Mouse (Mus musculus): ENCODE results near the gene Npc1l1. TPM values are rescaled to one million over a fixed set of nuclear protein-coding genes. Genes with fewer than 3 reads are reported as not detected.
A peak's percentile ranks its signal among the peaks of the same experiment; 100 is the strongest.

The Npc1l1 gene
- polyA plus RNA-seq, 1 experiment from 2014 or later = 0.08 TPM

GRCm38 (mm10) chr11:6252824-6253223 lies 22.9 kb upstream of the Npc1l1 start:
- no peak overlapping the region for H3K4me3 ChIP-seq
- H3K27me3 ChIP-seq = no peaks in the 10 kb centered on the region
- ATAC-seq (ENCODE audit: insufficient number of reproducible peaks, insufficient read depth, low FRiP score, low TSS enrichment) = no peak
- no peaks in the 10 kb centered on the region for H3K4me1 ChIP-seq
- peaks cover 6% of the 10 kb centered on the region for H3K36me3 ChIP-seq
- no peak overlapping the region for H3K27ac ChIP-seq
- H3K9me3 ChIP-seq = no peaks in the 10 kb centered on the region
- no peak overlapping the region for H3K9ac ChIP-seq
- WGBS = 88% methylated on average over 4 of the region's 4 CpGs
- H3K4me2 ChIP-seq (replicated peaks) = no peak overlapping the region

- ATAC-seq (ENCODE audit: insufficient number of reproducible peaks, insufficient read depth, low FRiP score, low TSS enrichment) = no peak
- WGBS = 87% methylated on average over 5 of the region's 5 CpGs
Measured at GRCm38 (mm10) chr11:6252248-6252647, 22.3 kb upstream of the Npc1l1 start.

GRCm38 (mm10) chr11:6244707-6245106 lies 14.8 kb upstream of the Npc1l1 start:
- Histone ChIP-seq H3K4me2 (replicated peaks) (no peak overlapping the region), H3K4me1 (no peaks in the 10 kb centered on the region), H3K9me3 (no peaks in the 10 kb centered on the region), H3K4me3 (no peak overlapping the region), H3K9ac (no peak overlapping the region), H3K36me3 (no peaks in the 10 kb centered on the region), H3K27me3 (no peaks in the 10 kb centered on the region), H3K27ac (no peak overlapping the region)
- WGBS = 49% methylated on average over 19 of the region's 19 CpGs
- no peak for ATAC-seq (ENCODE audit: insufficient number of reproducible peaks, insufficient read depth, low FRiP score, low TSS enrichment)

More at GRCm38 (mm10) chr11:6252248-6252647, 22.3 kb upstream of the Npc1l1 start:
- H3K4me1 ChIP-seq = no peaks in the 10 kb centered on the region
- no peaks in the 10 kb centered on the region for H3K9me3 ChIP-seq
- H3K4me3 ChIP-seq = no peak overlapping the region
- no peak overlapping the region for H3K27ac ChIP-seq
- no peaks in the 10 kb centered on the region for H3K27me3 ChIP-seq
- H3K36me3 ChIP-seq = peaks cover under 1% of the 10 kb centered on the region; the same call in 1 of the 2 replicates
- H3K4me2 ChIP-seq (replicated peaks) = no peak overlapping the region
- no peak overlapping the region for H3K9ac ChIP-seq

GRCm38 (mm10) chr11:6233025-6233424 lies 3.1 kb upstream of the Npc1l1 start:
- Histone ChIP-seq H3K36me3 (no peaks in the 10 kb centered on the region), H3K27me3 (no peaks in the 10 kb centered on the region), H3K9ac (no peak overlapping the region), H3K27ac (no peak overlapping the region), H3K4me2 (replicated peaks) (no peak overlapping the region), H3K4me3 (no peak overlapping the region), H3K4me1 (no peaks in the 10 kb centered on the region), H3K9me3 (0 out of 2 replicates have a peak, but pooled peaks cover 3% of the 10 kb centered on the region)
- ATAC-seq (ENCODE audit: insufficient number of reproducible peaks, insufficient read depth, low FRiP score, low TSS enrichment) = no peak
- WGBS = 81% methylated on average over 4 of the region's 4 CpGs

DNA sequence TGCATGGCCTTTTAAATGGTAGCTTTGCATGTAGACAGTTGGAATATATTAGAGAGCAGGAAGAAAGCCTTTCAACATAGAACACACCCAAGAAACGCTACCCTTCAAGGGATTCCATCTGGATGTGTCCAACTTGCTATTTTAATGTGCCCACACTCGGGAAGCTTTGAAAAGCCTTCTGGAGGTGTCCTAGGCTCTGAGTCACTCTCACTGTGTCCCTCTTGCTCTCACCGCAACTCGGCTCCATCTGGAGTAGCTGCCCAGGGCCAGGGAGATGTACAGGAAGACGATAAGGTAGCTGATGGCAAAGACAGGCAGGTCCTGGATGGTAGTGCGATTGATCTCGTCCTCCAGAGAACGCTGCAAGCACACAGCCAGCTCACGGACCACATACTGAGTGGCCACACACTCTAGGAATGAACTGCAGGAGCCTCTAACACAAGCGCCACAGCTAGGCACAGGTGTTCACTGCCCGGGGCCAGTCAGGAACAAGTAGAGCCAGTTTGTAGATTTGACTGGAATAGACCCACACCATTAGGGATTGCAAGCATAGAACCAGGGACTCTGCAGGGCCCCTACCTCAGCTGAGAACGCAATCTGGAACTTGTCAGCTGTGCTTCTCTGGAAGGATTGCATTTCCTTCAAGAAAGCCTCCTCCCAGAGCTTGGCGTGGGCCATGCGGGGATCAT lies 5.3 kb downstream of the Npc1l1 start:
- Histone ChIP-seq H3K4me2 (replicated peaks) (no peak overlapping the region), H3K4me1 (no peaks in the 10 kb centered on the region), H3K9me3 (no peaks in the 10 kb centered on the region), H3K36me3 (no peaks in the 10 kb centered on the region), H3K27me3 (no peaks in the 10 kb centered on the region), H3K27ac (no peak overlapping the region), H3K4me3 (no peak overlapping the region), H3K9ac (no peak overlapping the region)
- no peak for ATAC-seq (ENCODE audit: insufficient number of reproducible peaks, insufficient read depth, low FRiP score, low TSS enrichment)
- 78% methylated on average over 14 of the region's 14 CpGs for WGBS

GRCm38 (mm10) chr11:6222187-6222586 lies 7.8 kb downstream of the Npc1l1 start:
- Histone ChIP-seq H3K4me3 (no peak overlapping the region), H3K9ac (no peak overlapping the region), H3K4me1 (no peaks in the 10 kb centered on the region), H3K27ac (no peak overlapping the region), H3K9me3 (no peaks in the 10 kb centered on the region), H3K4me2 (replicated peaks) (no peak overlapping the region), H3K27me3 (no peaks in the 10 kb centered on the region), H3K36me3 (no peaks in the 10 kb centered on the region)
- WGBS = 90% methylated on average over 10 of the region's 10 CpGs
- ATAC-seq (ENCODE audit: insufficient number of reproducible peaks, insufficient read depth, low FRiP score, low TSS enrichment) = no peak

DNA sequence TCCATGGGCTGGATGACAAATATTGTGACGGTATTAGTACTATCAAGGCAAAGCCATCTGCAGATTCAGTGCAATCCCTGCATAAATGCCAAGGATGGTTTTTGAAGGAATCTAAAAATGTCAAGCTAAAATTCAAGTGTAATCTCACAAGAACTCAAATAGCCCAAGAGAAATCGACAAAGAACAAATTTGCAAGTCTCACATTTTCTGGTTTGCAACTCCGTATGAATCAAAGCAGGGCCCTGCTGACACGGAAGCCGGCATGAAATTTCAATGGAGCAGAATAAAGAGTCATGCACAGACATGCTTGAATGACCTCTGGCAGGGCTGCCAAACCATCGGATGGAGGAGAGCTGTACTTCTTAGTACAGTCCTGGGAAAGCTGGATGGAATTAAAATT lies 10.0 kb downstream of the Npc1l1 start:
- H3K4me3 ChIP-seq = no peak overlapping the region
- H3K27ac ChIP-seq = no peak overlapping the region
- no peak overlapping the region for H3K9ac ChIP-seq
- H3K27me3 ChIP-seq = no peaks in the 10 kb centered on the region
- 84% methylated on average over 6 of the region's 6 CpGs for WGBS
- no peak for ATAC-seq (ENCODE audit: insufficient number of reproducible peaks, insufficient read depth, low FRiP score, low TSS enrichment)
- no peaks in the 10 kb centered on the region for H3K9me3 ChIP-seq
- H3K4me2 ChIP-seq (replicated peaks) = no peak overlapping the region
- H3K4me1 ChIP-seq = no peaks in the 10 kb centered on the region
- H3K36me3 ChIP-seq = no peaks in the 10 kb centered on the region

DNA sequence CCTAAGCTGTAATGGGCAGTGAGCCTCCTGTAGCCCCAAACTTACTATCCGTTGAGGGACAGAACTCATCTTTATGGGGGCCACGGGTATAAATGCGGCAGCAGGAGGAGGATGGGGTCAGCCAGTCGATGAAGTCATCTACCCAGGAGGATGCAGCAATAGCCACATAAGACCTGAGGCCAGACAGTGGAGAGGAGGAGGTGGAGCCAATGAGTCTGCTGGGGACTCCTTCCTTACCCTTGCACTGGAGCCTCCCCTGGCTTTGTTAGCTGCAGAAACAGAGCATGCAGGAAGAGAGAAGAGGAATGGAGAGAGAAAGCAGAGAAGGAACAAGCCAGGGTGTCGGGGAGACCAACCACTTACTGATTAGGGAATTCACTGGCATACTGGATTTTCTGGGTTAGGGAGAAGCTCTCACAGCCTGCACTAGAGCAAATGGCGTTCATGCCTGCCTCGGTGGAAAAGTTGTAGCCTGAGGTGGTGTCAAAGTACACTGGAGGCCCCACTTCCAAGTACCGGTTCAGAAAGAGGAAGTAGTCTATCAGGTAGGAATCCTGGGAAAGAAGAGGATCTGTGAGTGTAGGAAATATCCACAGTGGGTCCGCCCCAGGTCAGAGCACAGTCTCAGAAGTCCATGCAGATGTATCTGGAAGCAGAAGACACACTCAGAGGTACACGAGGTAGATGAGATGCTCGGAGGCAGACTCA lies 11.6 kb downstream of the Npc1l1 start:
- H3K9me3 ChIP-seq = no peaks in the 10 kb centered on the region
- H3K4me3 ChIP-seq = no peak overlapping the region
- H3K27ac ChIP-seq = no peak overlapping the region
- no peaks in the 10 kb centered on the region for H3K36me3 ChIP-seq
- no peak for ATAC-seq (ENCODE audit: insufficient number of reproducible peaks, insufficient read depth, low FRiP score, low TSS enrichment)
- no peak overlapping the region for H3K9ac ChIP-seq
- H3K4me1 ChIP-seq = no peaks in the 10 kb centered on the region
- H3K27me3 ChIP-seq = no peaks in the 10 kb centered on the region
- H3K4me2 ChIP-seq (replicated peaks) = no peak overlapping the region
- WGBS = 76% methylated on average over 11 of the region's 11 CpGs

DNA sequence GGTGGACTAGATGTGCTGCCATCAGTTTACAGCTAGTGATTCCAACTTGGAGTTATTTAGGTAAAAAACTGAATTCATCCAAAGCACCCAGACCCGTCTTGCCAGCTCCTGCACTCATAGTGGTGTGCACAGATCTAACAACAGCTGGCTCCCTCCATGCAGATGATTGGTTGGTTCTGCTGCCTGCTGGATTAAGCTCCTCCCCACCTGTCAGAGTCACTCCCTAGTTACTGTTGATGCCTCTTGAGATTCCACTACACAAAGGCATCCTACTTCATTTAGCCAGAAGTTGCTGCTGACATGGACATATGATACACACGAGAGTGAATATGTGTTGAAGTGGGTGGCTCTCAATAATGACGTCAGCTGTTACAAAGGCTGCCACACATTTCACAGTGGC lies 13.1 kb downstream of the Npc1l1 start:
- Histone ChIP-seq H3K9me3 (no peaks in the 10 kb centered on the region), H3K4me3 (no peak overlapping the region), H3K4me2 (replicated peaks) (no peak overlapping the region), H3K27me3 (no peaks in the 10 kb centered on the region), H3K4me1 (no peaks in the 10 kb centered on the region), H3K27ac (no peak overlapping the region), H3K36me3 (no peaks in the 10 kb centered on the region), H3K9ac (no peak overlapping the region)
- 43% methylated on average over 3 of the region's 3 CpGs for WGBS
- ATAC-seq (ENCODE audit: insufficient number of reproducible peaks, insufficient read depth, low FRiP score, low TSS enrichment) = 0 out of 2 replicates have a peak, but pooled peaks have one; percentile 41

DNA sequence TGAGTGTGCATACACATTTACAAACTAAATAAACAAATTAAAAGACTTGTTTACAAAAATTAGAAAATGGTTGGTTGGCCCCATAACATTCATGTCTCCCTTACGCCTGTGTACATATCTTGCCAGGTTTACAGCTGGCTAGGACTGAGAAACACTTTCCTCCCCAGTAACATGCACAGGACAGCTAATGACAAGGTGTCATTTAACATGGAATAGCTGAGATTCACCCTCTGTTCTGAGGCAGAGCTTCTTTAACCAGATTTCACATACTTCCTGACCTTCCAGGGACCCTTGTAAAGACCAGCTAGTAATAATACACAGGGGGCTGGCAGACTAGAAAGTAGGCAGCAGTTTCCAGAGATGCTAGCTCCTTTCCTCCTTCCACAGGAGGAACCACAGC lies 21.8 kb downstream of the Npc1l1 start:
- no peak overlapping the region for H3K4me3 ChIP-seq
- H3K27ac ChIP-seq = no peak overlapping the region
- no peak overlapping the region for H3K4me2 ChIP-seq (replicated peaks)
- no peaks in the 10 kb centered on the region for H3K4me1 ChIP-seq
- 83% methylated on average over 1 of the region's 1 CpGs for WGBS
- 0 out of 2 replicates have a peak, but pooled peaks cover 4% of the 10 kb centered on the region for H3K9me3 ChIP-seq
- no peaks in the 10 kb centered on the region for H3K27me3 ChIP-seq
- H3K36me3 ChIP-seq = no peaks in the 10 kb centered on the region
- no peak overlapping the region for H3K9ac ChIP-seq
- ATAC-seq (ENCODE audit: insufficient number of reproducible peaks, insufficient read depth, low FRiP score, low TSS enrichment) = no peak

DNA sequence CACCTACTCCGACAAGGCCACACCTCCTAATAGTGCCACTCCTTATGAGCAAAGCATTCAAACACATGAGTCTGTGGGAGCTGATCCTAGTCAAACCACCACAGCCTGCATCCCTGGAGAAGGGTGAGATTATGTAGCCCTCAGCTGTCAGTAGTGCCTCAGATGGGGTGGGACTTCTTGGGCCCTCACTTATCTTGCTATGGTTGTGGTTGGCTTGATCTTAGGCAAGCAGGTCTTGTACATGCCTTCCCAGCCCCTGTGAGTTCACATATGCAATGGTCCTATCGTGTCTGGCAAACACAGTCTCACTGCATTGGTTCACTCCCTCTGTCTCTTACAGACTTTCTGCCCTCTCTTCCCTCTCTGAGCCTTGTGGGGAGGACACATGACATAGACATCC lies 22.9 kb downstream of the Npc1l1 start:
- H3K4me2 ChIP-seq (replicated peaks) = no peak overlapping the region
- H3K4me1 ChIP-seq = no peaks in the 10 kb centered on the region
- H3K27ac ChIP-seq = no peak overlapping the region
- H3K9ac ChIP-seq = no peak overlapping the region
- H3K4me3 ChIP-seq = no peak overlapping the region
- no peaks in the 10 kb centered on the region for H3K27me3 ChIP-seq
- ATAC-seq (ENCODE audit: insufficient number of reproducible peaks, insufficient read depth, low FRiP score, low TSS enrichment) = no peak
- H3K9me3 ChIP-seq = 0 out of 2 replicates have a peak, but pooled peaks cover 4% of the 10 kb centered on the region
- H3K36me3 ChIP-seq = no peaks in the 10 kb centered on the region
- WGBS = 78% methylated on average over 2 of the region's 2 CpGs

DNA sequence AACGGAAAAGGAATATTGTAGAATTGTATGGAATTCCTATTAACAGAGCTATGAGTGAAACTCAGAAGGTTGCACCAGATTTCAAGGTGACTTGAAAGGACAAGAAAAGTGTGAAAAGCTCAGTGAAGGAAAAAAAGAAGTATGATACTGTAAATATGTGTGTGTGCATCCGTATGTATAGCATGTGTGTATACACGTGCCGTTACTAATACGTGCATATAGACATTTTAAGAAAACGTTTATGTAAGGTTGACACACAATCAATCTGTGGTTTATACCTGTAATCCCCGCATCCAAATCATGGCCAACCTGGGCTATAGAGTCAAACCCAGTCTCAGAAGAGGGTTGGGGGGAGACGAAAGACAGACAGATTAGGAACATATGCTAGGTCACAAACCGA lies 29.4 kb downstream of the Npc1l1 start:
- no peak; the same call in 1 of the 2 replicates for ATAC-seq (ENCODE audit: insufficient number of reproducible peaks, insufficient read depth, low FRiP score, low TSS enrichment)
- H3K4me3 ChIP-seq = peak overlapping the region; percentile 83

More for the DNA sequence above, 29.4 kb downstream of the Npc1l1 start:
- Histone ChIP-seq H3K4me2 (replicated peaks) (peak overlapping the region; percentile 92), H3K9me3 (no peaks in the 10 kb centered on the region), H3K9ac (peak overlapping the region; percentile 89), H3K4me1 (peaks cover 15% of the 10 kb centered on the region), H3K27me3 (no peaks in the 10 kb centered on the region), H3K27ac (peak overlapping the region; percentile 92; the same call in 1 of the 2 replicates), H3K36me3 (no peaks in the 10 kb centered on the region)
- WGBS = 24% methylated on average over 9 of the region's 9 CpGs
